Mouse (Mus musculus): ENCODE data around the gene Glipr2. TPM values are rescaled to one million over a fixed set of nuclear protein-coding genes. Genes with fewer than 3 reads are reported as not detected.

The Glipr2 gene
- total RNA-seq, 1 experiment, result 93.2 TPM

DNA sequence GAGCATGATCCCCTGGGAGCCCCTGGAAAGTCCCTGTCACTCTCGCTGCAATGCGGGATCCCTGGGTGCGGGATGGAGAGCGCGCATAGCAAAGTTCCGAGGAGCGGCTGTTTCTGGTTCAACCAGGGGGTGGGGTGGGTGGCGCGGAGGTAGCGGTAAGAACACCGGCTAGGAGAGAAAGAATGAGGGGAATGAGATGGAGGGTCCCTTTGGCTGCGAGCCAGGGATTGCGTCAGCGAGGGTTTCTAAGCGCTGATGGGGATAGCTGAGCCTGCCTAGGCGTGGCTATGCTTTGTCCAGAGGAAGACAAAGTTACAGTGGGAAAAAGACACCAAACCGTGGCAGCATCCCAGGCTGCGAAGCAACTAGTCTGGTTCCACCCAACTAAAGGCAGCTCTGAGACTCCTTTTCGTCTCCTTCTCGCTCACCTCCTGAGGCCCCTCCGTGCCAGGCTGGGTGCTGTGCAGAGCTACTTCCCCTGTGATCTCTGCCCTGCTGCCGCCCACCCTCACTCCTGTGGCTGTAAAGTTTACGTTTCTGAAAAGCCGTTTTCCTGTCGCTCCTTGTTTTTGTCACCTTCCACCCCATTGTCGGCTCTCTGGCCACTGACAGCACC, 753 bp downstream of the Glipr2 start:
- Histone ChIP-seq H3K9ac (ENCODE audit: insufficient read depth, low read depth, low read length, poor library complexity, severe bottlenecking) (peak overlapping the region; percentile 87), H3K27ac (ENCODE audit: insufficient read depth, low read depth, low read length, poor library complexity, severe bottlenecking) (peak overlapping the region; percentile 57; the same call in 1 of the 2 replicates), H3K4me1 (ENCODE audit: control insufficient read depth in 2 of 2, insufficient read depth in 2 of 2, low read length in 2 of 2, poor library complexity in 1 of 2) (peaks cover 14 to 20% of the 10 kb centered on the region in 2 experiments), H3K4me3 (ENCODE audit: insufficient read depth in 1 of 2, low read depth in 1 of 2, low read length in 2 of 2, poor library complexity in 1 of 2, severe bottlenecking in 1 of 2) (peak overlapping the region; percentile 91 to 95), H3K36me3 (ENCODE audit: control insufficient read depth, insufficient read depth, low read length, poor library complexity, severe bottlenecking) (no peaks in the 10 kb centered on the region), H3K9me3 (ENCODE audit: control insufficient read depth, insufficient read depth, low read depth, low read length) (no peaks in the 10 kb centered on the region)
- DNase-seq (ENCODE audit: low read depth, low spot score), result peak; percentile 73
- in situ Hi-C loops (cut with MboI; ENCODE audit: low sequenced_read_pairs in 2 of 2, unreplicated experiment in 2 of 2), result no loop called here
- no peak for TF ChIP-seq ZNF384 (IDR thresholded peaks at IDR 0.05; ENCODE audit: low read depth, low read length)
- no peak for TF ChIP-seq CHD2 (IDR thresholded peaks at IDR 0.05; ENCODE audit: low read depth, low read length)
- TF ChIP-seq HCFC1 (IDR thresholded peaks at IDR 0.05; ENCODE audit: borderline replicate concordance, insufficient read depth, low read length), result 0 out of 2 replicates have a peak, but pooled peaks have one; percentile 20
- TF ChIP-seq MAFK (IDR thresholded peaks at IDR 0.05; ENCODE audit: insufficient read depth, low read depth, low read length), result no peak
- no peak for TF ChIP-seq ZC3H11A (IDR thresholded peaks at IDR 0.05; ENCODE audit: borderline replicate concordance, low read depth, low read length)

DNA sequence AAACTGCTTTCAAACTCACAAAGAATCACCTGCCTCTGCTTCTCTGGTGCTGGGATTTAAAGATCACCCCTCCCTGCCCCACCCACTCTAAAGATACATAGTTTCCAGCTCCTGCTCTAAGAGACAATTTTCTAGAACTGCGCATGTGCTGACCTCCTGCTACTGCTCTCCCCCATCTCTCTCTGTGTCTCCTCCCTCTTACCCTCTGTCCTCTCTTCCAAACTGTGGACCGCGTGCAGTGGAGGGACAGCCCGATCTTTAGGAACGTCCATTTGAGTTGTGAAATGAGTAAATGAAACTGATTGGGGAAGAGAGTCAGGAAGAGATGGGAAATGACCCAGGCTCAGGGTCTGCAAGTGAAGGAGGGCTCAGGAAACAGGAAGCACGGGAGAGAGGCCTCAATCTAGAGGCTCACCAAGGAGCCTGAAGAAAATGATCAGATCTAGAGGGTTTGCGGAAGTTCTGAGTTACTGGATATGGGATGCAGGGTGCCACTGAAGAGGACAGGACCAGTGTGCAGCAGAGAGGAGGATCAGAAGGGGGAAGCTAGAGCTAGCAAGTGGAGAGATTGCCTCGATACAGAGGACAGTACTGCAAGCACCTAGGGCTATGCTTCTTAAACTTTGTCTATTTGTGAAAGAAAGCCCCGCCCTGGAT, 2.5 kb downstream of the Glipr2 start:
- H3K9me3 ChIP-seq (ENCODE audit: control insufficient read depth, insufficient read depth, low read depth, low read length), result no peaks in the 10 kb centered on the region
- no peak overlapping the region for H3K27ac ChIP-seq (ENCODE audit: insufficient read depth, low read depth, low read length, poor library complexity, severe bottlenecking)
- H3K4me1 ChIP-seq (ENCODE audit: control insufficient read depth in 2 of 2, insufficient read depth in 2 of 2, low read length in 2 of 2, poor library complexity in 1 of 2), result peaks cover 14 to 31% of the 10 kb centered on the region in 2 experiments
- in situ Hi-C loops (cut with MboI; ENCODE audit: low sequenced_read_pairs in 2 of 2, unreplicated experiment in 2 of 2), result no loop called here
- H3K36me3 ChIP-seq (ENCODE audit: control insufficient read depth, insufficient read depth, low read length, poor library complexity, severe bottlenecking), result no peaks in the 10 kb centered on the region
- no peak overlapping the region for H3K4me3 ChIP-seq (ENCODE audit: insufficient read depth in 1 of 2, low read depth in 1 of 2, low read length in 2 of 2, poor library complexity in 1 of 2, severe bottlenecking in 1 of 2)
- H3K9ac ChIP-seq (ENCODE audit: insufficient read depth, low read depth, low read length, poor library complexity, severe bottlenecking), result no peak overlapping the region; the same call in 1 of the 2 replicates
- TF ChIP-seq CHD2 (IDR thresholded peaks at IDR 0.05; ENCODE audit: low read depth, low read length) (no peak), ZNF384 (IDR thresholded peaks at IDR 0.05; ENCODE audit: low read depth, low read length) (no peak), MAFK (IDR thresholded peaks at IDR 0.05; ENCODE audit: insufficient read depth, low read depth, low read length) (no peak), ZC3H11A (IDR thresholded peaks at IDR 0.05; ENCODE audit: borderline replicate concordance, low read depth, low read length) (no peak), HCFC1 (IDR thresholded peaks at IDR 0.05; ENCODE audit: borderline replicate concordance, insufficient read depth, low read length) (no peak)
- DNase-seq (ENCODE audit: low read depth, low spot score), result no peak

- TF ChIP-seq MAFK (IDR thresholded peaks at IDR 0.05; ENCODE audit: insufficient read depth, low read depth, low read length) (no peak), CHD2 (IDR thresholded peaks at IDR 0.05; ENCODE audit: low read depth, low read length) (no peak), ZC3H11A (IDR thresholded peaks at IDR 0.05; ENCODE audit: borderline replicate concordance, low read depth, low read length) (no peak), HCFC1 (IDR thresholded peaks at IDR 0.05; ENCODE audit: borderline replicate concordance, insufficient read depth, low read length) (no peak), ZNF384 (IDR thresholded peaks at IDR 0.05; ENCODE audit: low read depth, low read length) (no peak)
- Histone ChIP-seq H3K9ac (ENCODE audit: insufficient read depth, low read depth, low read length, poor library complexity, severe bottlenecking) (no peak overlapping the region), H3K27ac (ENCODE audit: insufficient read depth, low read depth, low read length, poor library complexity, severe bottlenecking) (no peak overlapping the region), H3K36me3 (ENCODE audit: control insufficient read depth, insufficient read depth, low read length, poor library complexity, severe bottlenecking) (no peaks in the 10 kb centered on the region), H3K9me3 (ENCODE audit: control insufficient read depth, insufficient read depth, low read depth, low read length) (no peaks in the 10 kb centered on the region), H3K4me3 (ENCODE audit: insufficient read depth in 1 of 2, low read depth in 1 of 2, low read length in 2 of 2, poor library complexity in 1 of 2, severe bottlenecking in 1 of 2) (no peak overlapping the region), H3K4me1 (ENCODE audit: control insufficient read depth in 2 of 2, insufficient read depth in 2 of 2, low read length in 2 of 2, poor library complexity in 1 of 2) (peaks cover 14 to 36% of the 10 kb centered on the region in 2 experiments)
- no peak for DNase-seq (ENCODE audit: low read depth, low spot score)
- in situ Hi-C loops (cut with MboI; ENCODE audit: low sequenced_read_pairs in 2 of 2, unreplicated experiment in 2 of 2), result no loop called here
Observed at GRCm38 (mm10) chr4:43960207-43960606, 3.0 kb downstream of the Glipr2 start.

DNA sequence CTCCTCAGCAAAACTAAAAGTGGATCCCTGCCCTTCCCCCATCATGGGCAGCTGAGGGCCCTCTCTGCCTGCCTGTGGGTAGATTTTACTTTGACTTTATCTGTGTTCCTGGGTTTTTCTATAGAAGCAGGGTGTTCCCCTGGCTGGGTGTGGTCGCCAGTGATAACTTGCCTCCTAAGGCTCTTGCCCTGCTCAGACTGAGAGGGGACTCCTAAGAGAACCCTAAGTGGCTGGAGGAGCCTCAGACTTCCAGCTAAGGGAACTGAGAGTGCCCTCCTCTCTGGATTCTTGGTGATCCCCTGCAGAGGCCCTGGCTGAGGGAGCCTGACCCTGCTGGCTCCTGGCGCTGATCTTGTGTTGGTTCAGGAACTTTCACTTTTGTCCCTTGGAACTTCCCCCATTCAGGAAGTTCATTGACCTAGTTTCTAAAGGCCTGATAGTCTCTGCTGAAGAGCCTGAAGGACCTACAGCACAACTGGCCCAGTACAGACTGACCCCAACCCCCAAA, 7.2 kb downstream of the Glipr2 start:
- no peak overlapping the region; the same call in 1 of the 2 replicates for H3K9ac ChIP-seq (ENCODE audit: insufficient read depth, low read depth, low read length, poor library complexity, severe bottlenecking)
- DNase-seq (ENCODE audit: low read depth, low spot score), result no peak
- no peaks in the 10 kb centered on the region for H3K36me3 ChIP-seq (ENCODE audit: control insufficient read depth, insufficient read depth, low read length, poor library complexity, severe bottlenecking)
- no peak overlapping the region for H3K4me3 ChIP-seq (ENCODE audit: insufficient read depth in 1 of 2, low read depth in 1 of 2, low read length in 2 of 2, poor library complexity in 1 of 2, severe bottlenecking in 1 of 2)
- TF ChIP-seq MAFK (IDR thresholded peaks at IDR 0.05; ENCODE audit: insufficient read depth, low read depth, low read length) (no peak), HCFC1 (IDR thresholded peaks at IDR 0.05; ENCODE audit: borderline replicate concordance, insufficient read depth, low read length) (no peak), ZNF384 (IDR thresholded peaks at IDR 0.05; ENCODE audit: low read depth, low read length) (no peak), ZC3H11A (IDR thresholded peaks at IDR 0.05; ENCODE audit: borderline replicate concordance, low read depth, low read length) (no peak), CHD2 (IDR thresholded peaks at IDR 0.05; ENCODE audit: low read depth, low read length) (no peak)
- H3K4me1 ChIP-seq (ENCODE audit: control insufficient read depth in 2 of 2, insufficient read depth in 2 of 2, low read length in 2 of 2, poor library complexity in 1 of 2), result peaks cover 13 to 47% of the 10 kb centered on the region in 2 experiments
- H3K9me3 ChIP-seq (ENCODE audit: control insufficient read depth, insufficient read depth, low read depth, low read length), result no peaks in the 10 kb centered on the region
- H3K27ac ChIP-seq (ENCODE audit: insufficient read depth, low read depth, low read length, poor library complexity, severe bottlenecking), result peak overlapping the region; percentile 76
- in situ Hi-C loops (cut with MboI; ENCODE audit: low sequenced_read_pairs in 2 of 2, unreplicated experiment in 2 of 2), result no loop called here

Measured in ES-E14 (cell line).